Mouse (Mus musculus) layer of hippocampus, postnatal 10 days (tissue): ENCODE data around the gene Six5. TPM values are rescaled to one million over a fixed set of nuclear protein-coding genes. Genes with fewer than 3 reads are reported as not detected.
"Not testable (repeated sequence)": the region's sequence is repeated elsewhere in the genome, so short reads cannot be mapped to it uniquely, and the experiment has no call there.

Experiments used
- DNase-seq, 2 experiments: peaks; one replicate each; pipeline ENCODE4 v3.0.0; 2021; ENCODE audit warnings: low spot score in 2 of 2
- long read RNA-seq: library from polyadenylated mRNA; stranded (forward); transcript quantifications from one replicate; pipeline ENCODE4 v2.0.0, GENCODE M21; 2023
- total RNA-seq, 2 experiments: library from RNA; stranded (reverse); gene quantifications; 2 replicates each; pipeline ENCODE4 v1.2.3; 2021

The Six5 gene
- total RNA-seq, result 1 to 10 TPM; 2.0 to 2.2 TPM
- long read RNA-seq, result 0 reads

GRCm38 (mm10) chr7:19094471-19094825 lies at the start of gene Six5:
Gene Six5, plus strand, starts transcription at chr7:19094594.
- DNase-seq, result peak in 1 of 2 experiments; percentile 55

- no peak for DNase-seq
Measured at GRCm38 (mm10) chr7:19044616-19045015, 49.8 kb upstream of the Six5 start.

- peak in 1 of 2 experiments; percentile 22 for DNase-seq
Measured at GRCm38 (mm10) chr7:19046286-19047069, 47.9 kb upstream of the Six5 start.

- DNase-seq, result no peak
Measured at GRCm38 (mm10) chr7:19048006-19048527, 46.3 kb upstream of the Six5 start.

- no peak for DNase-seq
Measured at GRCm38 (mm10) chr7:19049252-19049651, 45.1 kb upstream of the Six5 start.

GRCm38 (mm10) chr7:19050172-19050571 lies 44.2 kb upstream of the Six5 start:
- DNase-seq, result peak in 1 of 2 experiments; percentile 33

- peak in 1 of 2 experiments; percentile 13 for DNase-seq
Measured at GRCm38 (mm10) chr7:19051161-19051560, 43.2 kb upstream of the Six5 start.

GRCm38 (mm10) chr7:19052345-19053135 lies 41.9 kb upstream of the Six5 start:
- peak; percentile 62 to 65 for DNase-seq

- no peak for DNase-seq
Measured at GRCm38 (mm10) chr7:19053136-19053532, 41.3 kb upstream of the Six5 start.

GRCm38 (mm10) chr7:19054047-19054776 lies 40.2 kb upstream of the Six5 start, which contains the start of gene Rsph6a:
Gene Rsph6a, plus strand, starts transcription at chr7:19054690.
- DNase-seq, result peak; percentile 68 to 74

GRCm38 (mm10) chr7:19054777-19055076 lies 39.7 kb upstream of the Six5 start:
- DNase-seq, result no peak

GRCm38 (mm10) chr7:19055108-19055507 lies 39.3 kb upstream of the Six5 start:
- no peak for DNase-seq

GRCm38 (mm10) chr7:19057405-19057804 lies 37.0 kb upstream of the Six5 start:
- DNase-seq, result no peak

- no peak for DNase-seq
Measured at GRCm38 (mm10) chr7:19065896-19066295, 28.5 kb upstream of the Six5 start.

- no peak for DNase-seq
Measured at GRCm38 (mm10) chr7:19067063-19067462, 27.3 kb upstream of the Six5 start.

GRCm38 (mm10) chr7:19067935-19068334 lies 26.5 kb upstream of the Six5 start:
- no peak for DNase-seq

- peak; percentile 79 to 80 for DNase-seq
Measured at GRCm38 (mm10) chr7:19068707-19069106, 25.7 kb upstream of the Six5 start.

GRCm38 (mm10) chr7:19069500-19069899 lies 24.9 kb upstream of the Six5 start:
- DNase-seq, result no peak

- DNase-seq, result not testable (repeated sequence)
Measured at GRCm38 (mm10) chr7:19071024-19071423, 23.4 kb upstream of the Six5 start.

GRCm38 (mm10) chr7:19073504-19073903 lies 20.9 kb upstream of the Six5 start:
- DNase-seq, result peak in 1 of 2 experiments; percentile 63

- no peak for DNase-seq
Measured at GRCm38 (mm10) chr7:19074494-19074893, 19.9 kb upstream of the Six5 start.
